Mouse (Mus musculus): ENCODE measurements around the gene Angptl2. TPM values are rescaled to one million over a fixed set of nuclear protein-coding genes. Genes with fewer than 3 reads are reported as not detected.

Gene Angptl2
- polyA plus RNA-seq, 1 experiment from 2014 or later: 38.7 TPM

- H3K9ac ChIP-seq (ENCODE audit: low read length): no peak overlapping the region
- H3K27me3 ChIP-seq (replicated peaks; ENCODE audit: control insufficient read depth, insufficient read depth, low read length): no peaks in the 10 kb centered on the region
- H3K36me3 ChIP-seq (ENCODE audit: control insufficient read depth, insufficient read depth, low read length): peaks cover 17% of the 10 kb centered on the region; the same call in 1 of the 2 replicates
- peaks cover 34% of the 10 kb centered on the region for H3K4me1 ChIP-seq (replicated peaks; ENCODE audit: control insufficient read depth, insufficient read depth, low read length)
- no peak for ATAC-seq (replicated peaks; ENCODE audit: low FRiP score, low TSS enrichment, low read depth)
- no peak for DNase-seq (ENCODE audit: low spot score)
- H3K4me2 ChIP-seq (ENCODE audit: low read length): no peak overlapping the region
- WGBS: 74% methylated on average over 6 of the region's 6 CpGs
- 0 out of 2 replicates have a peak overlapping the region, but pooled peaks have one; percentile 12 for H3K27ac ChIP-seq (ENCODE audit: low read depth)
- no peaks in the 10 kb centered on the region for H3K9me3 ChIP-seq (ENCODE audit: control insufficient read depth, low read length)
- H3K4me3 ChIP-seq (ENCODE audit: low read depth, low read length): no peak overlapping the region
Measured at GRCm38 (mm10) chr2:33220246-33220645, 4.4 kb downstream of the Angptl2 start.

- Histone ChIP-seq H3K4me1 (replicated peaks; ENCODE audit: control insufficient read depth, insufficient read depth, low read length) (peaks cover 34% of the 10 kb centered on the region), H3K36me3 (ENCODE audit: control insufficient read depth, insufficient read depth, low read length) (peaks cover 17% of the 10 kb centered on the region; the same call in 1 of the 2 replicates), H3K9me3 (ENCODE audit: control insufficient read depth, low read length) (no peaks in the 10 kb centered on the region), H3K9ac (ENCODE audit: low read length) (no peak overlapping the region), H3K4me2 (ENCODE audit: low read length) (no peak overlapping the region), H3K27ac (ENCODE audit: low read depth) (no peak overlapping the region), H3K4me3 (ENCODE audit: low read depth, low read length) (no peak overlapping the region), H3K27me3 (replicated peaks; ENCODE audit: control insufficient read depth, insufficient read depth, low read length) (no peaks in the 10 kb centered on the region)
- ATAC-seq (replicated peaks; ENCODE audit: low FRiP score, low TSS enrichment, low read depth) (no peak), DNase-seq (ENCODE audit: low spot score) (no peak)
- 89% methylated on average over 10 of the region's 10 CpGs for WGBS
Measured at GRCm38 (mm10) chr2:33220674-33221338, 4.9 kb downstream of the Angptl2 start.

GRCm38 (mm10) chr2:33221339-33221900 is 5.6 kb downstream of the Angptl2 start:
- ATAC-seq (replicated peaks; ENCODE audit: low FRiP score, low TSS enrichment, low read depth): no peak
- no peak overlapping the region for H3K9ac ChIP-seq (ENCODE audit: low read length)
- H3K27ac ChIP-seq (ENCODE audit: low read depth): no peak overlapping the region
- no peak overlapping the region for H3K4me2 ChIP-seq (ENCODE audit: low read length)
- H3K9me3 ChIP-seq (ENCODE audit: control insufficient read depth, low read length): no peaks in the 10 kb centered on the region
- H3K27me3 ChIP-seq (replicated peaks; ENCODE audit: control insufficient read depth, insufficient read depth, low read length): no peaks in the 10 kb centered on the region
- H3K36me3 ChIP-seq (ENCODE audit: control insufficient read depth, insufficient read depth, low read length): peaks cover 17% of the 10 kb centered on the region; the same call in 1 of the 2 replicates
- peaks cover 34% of the 10 kb centered on the region for H3K4me1 ChIP-seq (replicated peaks; ENCODE audit: control insufficient read depth, insufficient read depth, low read length)
- WGBS: 83% methylated on average over 11 of the region's 11 CpGs
- no peak for DNase-seq (ENCODE audit: low spot score)
- H3K4me3 ChIP-seq (ENCODE audit: low read depth, low read length): no peak overlapping the region

- Histone ChIP-seq H3K9ac (ENCODE audit: low read length) (no peak overlapping the region), H3K4me2 (ENCODE audit: low read length) (no peak overlapping the region), H3K4me1 (replicated peaks; ENCODE audit: control insufficient read depth, insufficient read depth, low read length) (peaks cover 24% of the 10 kb centered on the region), H3K27ac (ENCODE audit: low read depth) (no peak overlapping the region), H3K36me3 (ENCODE audit: control insufficient read depth, insufficient read depth, low read length) (peaks cover 17% of the 10 kb centered on the region; the same call in 1 of the 2 replicates), H3K27me3 (replicated peaks; ENCODE audit: control insufficient read depth, insufficient read depth, low read length) (no peaks in the 10 kb centered on the region), H3K9me3 (ENCODE audit: control insufficient read depth, low read length) (no peaks in the 10 kb centered on the region), H3K4me3 (ENCODE audit: low read depth, low read length) (no peak overlapping the region)
- DNase-seq (ENCODE audit: low spot score): no peak
- 82% methylated on average over 6 of the region's 6 CpGs for WGBS
- no peak for ATAC-seq (replicated peaks; ENCODE audit: low FRiP score, low TSS enrichment, low read depth)
Measured at GRCm38 (mm10) chr2:33222480-33222879, 6.6 kb downstream of the Angptl2 start.

GRCm38 (mm10) chr2:33223656-33224358 is 7.9 kb downstream of the Angptl2 start:
- H3K36me3 ChIP-seq (ENCODE audit: control insufficient read depth, insufficient read depth, low read length): peaks cover 21% of the 10 kb centered on the region
- DNase-seq (ENCODE audit: low spot score) (no peak), ATAC-seq (replicated peaks; ENCODE audit: low FRiP score, low TSS enrichment, low read depth) (no peak)
- peaks cover 17% of the 10 kb centered on the region for H3K4me1 ChIP-seq (replicated peaks; ENCODE audit: control insufficient read depth, insufficient read depth, low read length)
- no peak overlapping the region for H3K4me3 ChIP-seq (ENCODE audit: low read depth, low read length)
- no peak overlapping the region for H3K4me2 ChIP-seq (ENCODE audit: low read length)
- 71% methylated on average over 10 of the region's 10 CpGs for WGBS
- H3K27me3 ChIP-seq (replicated peaks; ENCODE audit: control insufficient read depth, insufficient read depth, low read length): no peaks in the 10 kb centered on the region
- no peak overlapping the region for H3K9ac ChIP-seq (ENCODE audit: low read length)
- no peak overlapping the region for H3K27ac ChIP-seq (ENCODE audit: low read depth)
- no peaks in the 10 kb centered on the region for H3K9me3 ChIP-seq (ENCODE audit: control insufficient read depth, low read length)

GRCm38 (mm10) chr2:33225921-33226320 is 10.1 kb downstream of the Angptl2 start:
- DNase-seq (ENCODE audit: low spot score) (no peak), ATAC-seq (replicated peaks; ENCODE audit: low FRiP score, low TSS enrichment, low read depth) (no peak)
- no peaks in the 10 kb centered on the region for H3K9me3 ChIP-seq (ENCODE audit: control insufficient read depth, low read length)
- no peaks in the 10 kb centered on the region for H3K4me1 ChIP-seq (replicated peaks; ENCODE audit: control insufficient read depth, insufficient read depth, low read length)
- H3K4me3 ChIP-seq (ENCODE audit: low read depth, low read length): no peak overlapping the region
- no peak overlapping the region for H3K9ac ChIP-seq (ENCODE audit: low read length)
- 91% methylated on average over 7 of the region's 7 CpGs for WGBS
- no peak overlapping the region for H3K4me2 ChIP-seq (ENCODE audit: low read length)
- no peaks in the 10 kb centered on the region for H3K27me3 ChIP-seq (replicated peaks; ENCODE audit: control insufficient read depth, insufficient read depth, low read length)
- peaks cover 28% of the 10 kb centered on the region for H3K36me3 ChIP-seq (ENCODE audit: control insufficient read depth, insufficient read depth, low read length)
- H3K27ac ChIP-seq (ENCODE audit: low read depth): no peak overlapping the region

GRCm38 (mm10) chr2:33228077-33228476 is 12.2 kb downstream of the Angptl2 start:
- Histone ChIP-seq H3K27ac (ENCODE audit: low read depth) (no peak overlapping the region), H3K4me3 (ENCODE audit: low read depth, low read length) (no peak overlapping the region), H3K4me2 (ENCODE audit: low read length) (no peak overlapping the region), H3K9me3 (ENCODE audit: control insufficient read depth, low read length) (no peaks in the 10 kb centered on the region), H3K27me3 (replicated peaks; ENCODE audit: control insufficient read depth, insufficient read depth, low read length) (no peaks in the 10 kb centered on the region), H3K9ac (ENCODE audit: low read length) (no peak overlapping the region), H3K4me1 (replicated peaks; ENCODE audit: control insufficient read depth, insufficient read depth, low read length) (no peaks in the 10 kb centered on the region), H3K36me3 (ENCODE audit: control insufficient read depth, insufficient read depth, low read length) (peaks cover 21% of the 10 kb centered on the region)
- 88% methylated on average over 11 of the region's 11 CpGs for WGBS
- no peak for DNase-seq (ENCODE audit: low spot score)
- no peak for ATAC-seq (replicated peaks; ENCODE audit: low FRiP score, low TSS enrichment, low read depth)

DNA sequence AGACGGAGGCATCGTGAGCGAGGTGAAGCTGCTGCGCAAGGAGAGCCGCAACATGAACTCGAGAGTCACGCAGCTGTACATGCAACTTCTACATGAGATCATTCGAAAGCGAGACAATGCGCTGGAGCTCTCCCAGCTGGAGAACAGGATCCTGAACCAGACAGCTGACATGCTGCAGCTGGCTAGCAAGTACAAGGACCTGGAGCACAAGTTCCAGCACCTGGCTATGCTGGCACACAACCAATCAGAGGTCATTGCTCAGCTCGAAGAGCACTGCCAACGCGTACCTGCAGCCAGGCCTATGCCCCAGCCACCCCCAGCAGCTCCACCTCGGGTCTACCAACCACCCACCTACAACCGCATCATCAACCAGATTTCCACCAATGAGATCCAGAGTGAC is 12.7 kb downstream of the Angptl2 start:
- Histone ChIP-seq H3K4me3 (ENCODE audit: low read depth, low read length) (no peak overlapping the region), H3K4me2 (ENCODE audit: low read length) (no peak overlapping the region), H3K9me3 (ENCODE audit: control insufficient read depth, low read length) (no peaks in the 10 kb centered on the region), H3K4me1 (replicated peaks; ENCODE audit: control insufficient read depth, insufficient read depth, low read length) (no peaks in the 10 kb centered on the region), H3K36me3 (ENCODE audit: control insufficient read depth, insufficient read depth, low read length) (peaks cover 21% of the 10 kb centered on the region), H3K27ac (ENCODE audit: low read depth) (no peak overlapping the region), H3K27me3 (replicated peaks; ENCODE audit: control insufficient read depth, insufficient read depth, low read length) (no peaks in the 10 kb centered on the region), H3K9ac (ENCODE audit: low read length) (no peak overlapping the region)
- WGBS: 85% methylated on average over 15 of the region's 15 CpGs
- DNase-seq (ENCODE audit: low spot score) (no peak), ATAC-seq (replicated peaks; ENCODE audit: low FRiP score, low TSS enrichment, low read depth) (no peak)

Measured in intestine, embryonic 14.5 days (tissue).